Mouse (Mus musculus): Measurements from ENCODE around the gene Flt1.

Flt1 gene

GRCm38 (mm10) chr5:147668637-147669344 lies 57.0 kb downstream of the Flt1 start:
- in situ Hi-C loops (cut with MboI, MseI) = loop anchor here (10.0 kb wide), 1 partner anchor 1036 kb away; no protein-coding TSS in a partner anchor

- in situ Hi-C loops (cut with MboI, MseI) = loop anchor here (10.0 kb wide), 1 partner anchor 1039 kb away; no protein-coding TSS in a partner anchor
Observed at GRCm38 (mm10) chr5:147665946-147666345, 59.9 kb downstream of the Flt1 start.

DNA sequence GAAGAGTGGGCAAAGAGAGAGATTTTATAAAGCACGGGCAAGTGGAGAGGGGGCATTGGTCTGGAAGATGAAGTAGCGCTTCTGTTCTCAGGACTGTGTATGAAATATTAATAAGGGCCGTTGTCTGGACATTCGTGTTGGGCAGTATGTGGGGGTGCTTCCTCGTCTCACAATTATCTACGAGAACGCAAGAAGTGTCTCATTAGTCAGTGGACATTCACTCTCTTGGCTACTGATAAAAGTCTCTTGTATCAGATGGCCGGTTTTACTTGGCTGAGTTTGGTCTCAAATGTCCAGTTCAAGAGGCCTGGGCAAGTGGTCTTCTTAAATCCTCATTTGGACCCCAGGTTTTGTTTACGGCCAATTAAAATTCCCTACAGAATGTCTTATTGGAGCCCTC lies 60.4 kb downstream of the Flt1 start:
- in situ Hi-C loops (cut with MboI, MseI) = loop anchor here (10.0 kb wide), 1 partner anchor 1039 kb away; no protein-coding TSS in a partner anchor

DNA sequence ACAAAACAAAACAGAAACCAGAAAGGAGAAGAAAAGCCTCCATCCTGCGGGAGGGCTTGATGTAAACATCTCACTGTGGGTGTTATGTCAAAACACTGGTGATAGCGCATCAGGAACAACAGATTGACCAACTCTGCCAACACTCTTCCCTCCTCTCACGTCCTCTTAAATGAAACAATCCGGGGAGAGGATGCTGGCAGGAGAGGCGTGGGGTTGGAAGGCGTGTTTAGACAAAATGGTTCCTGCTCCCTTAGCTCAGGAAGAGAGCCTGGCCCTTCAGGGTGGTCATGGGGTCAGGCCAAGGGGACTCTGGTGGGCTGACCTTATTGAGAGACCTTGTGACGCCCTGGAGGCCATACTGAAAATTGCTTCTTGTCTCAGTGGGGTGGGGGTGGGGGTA lies 65.9 kb downstream of the Flt1 start:
- in situ Hi-C loops (cut with MboI, MseI) = loop anchor here (10.0 kb wide), 1 partner anchor 1045 kb away; no protein-coding TSS in a partner anchor

GRCm38 (mm10) chr5:147657882-147658855 lies 67.6 kb downstream of the Flt1 start:
- in situ Hi-C loops (cut with MboI, MseI) = no loop called here

DNA sequence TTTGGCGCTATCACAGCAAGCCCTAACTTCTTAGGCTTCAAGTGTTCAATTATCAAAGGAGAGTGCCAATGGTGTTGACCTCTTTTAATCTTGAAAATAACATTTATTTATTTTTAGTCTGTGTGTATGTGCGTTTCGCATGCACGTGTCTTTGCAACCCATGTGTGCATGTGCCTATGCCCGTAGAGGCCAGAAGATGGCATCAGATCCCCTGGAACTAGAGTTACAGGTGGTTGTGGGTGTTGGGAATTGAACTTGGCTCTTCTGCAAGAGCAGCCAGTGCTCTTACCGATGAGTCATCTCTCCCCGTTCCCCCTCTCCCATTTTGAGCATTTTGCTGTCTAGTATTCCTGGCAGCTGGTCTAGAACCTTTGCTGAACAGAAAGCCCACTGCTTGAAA lies 70.0 kb downstream of the Flt1 start:
- in situ Hi-C loops (cut with MboI, MseI) = no loop called here

DNA sequence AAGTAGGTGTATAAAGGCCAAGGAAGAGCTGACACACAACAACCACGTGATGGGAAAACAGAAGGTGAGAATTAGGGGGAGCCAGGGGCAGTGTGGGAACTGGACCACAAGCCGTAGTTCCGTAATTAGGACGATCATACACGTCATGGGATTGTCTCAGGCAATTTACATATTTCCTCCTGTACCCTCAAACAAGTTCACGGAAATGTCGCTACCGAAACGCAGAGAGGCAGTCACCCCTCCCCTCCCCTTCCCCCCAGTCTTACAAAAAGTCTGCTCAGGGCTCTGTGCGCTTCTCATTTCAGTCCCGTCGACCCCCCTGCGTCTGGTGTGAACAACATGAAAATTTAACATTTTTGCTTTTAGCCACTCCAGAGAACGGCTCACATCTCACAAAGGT lies 74.6 kb downstream of the Flt1 start:
- in situ Hi-C loops (cut with MboI, MseI) = no loop called here

DNA sequence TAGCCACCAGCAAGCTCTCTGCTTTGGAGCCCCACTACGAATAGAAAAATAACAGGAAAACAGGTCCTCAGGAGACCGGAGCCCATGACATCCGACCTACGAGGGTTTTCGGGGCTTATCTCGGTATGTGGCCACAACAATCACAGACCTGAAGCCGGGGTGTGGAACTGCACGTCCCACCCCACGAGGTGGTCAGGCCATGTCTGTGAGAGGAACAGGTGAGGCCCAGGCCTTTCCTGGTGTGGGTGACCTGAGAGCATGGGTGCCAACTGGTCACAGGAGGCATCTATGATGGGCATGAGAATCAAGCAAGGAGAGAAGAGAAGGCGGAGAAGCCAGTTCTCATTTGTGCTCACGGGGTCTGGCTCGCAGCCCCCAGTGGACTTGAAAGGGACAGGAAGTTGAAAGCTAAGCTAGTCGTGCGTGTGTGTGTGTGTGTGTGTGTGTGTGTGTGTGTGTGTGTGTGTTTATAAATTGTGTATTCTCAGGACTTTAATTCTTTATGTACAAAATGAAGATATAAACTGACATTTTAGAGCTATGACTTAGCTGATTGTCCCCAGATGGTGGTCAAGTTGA lies 79.4 kb downstream of the Flt1 start:
- in situ Hi-C loops (cut with MboI, MseI) = no loop called here

DNA sequence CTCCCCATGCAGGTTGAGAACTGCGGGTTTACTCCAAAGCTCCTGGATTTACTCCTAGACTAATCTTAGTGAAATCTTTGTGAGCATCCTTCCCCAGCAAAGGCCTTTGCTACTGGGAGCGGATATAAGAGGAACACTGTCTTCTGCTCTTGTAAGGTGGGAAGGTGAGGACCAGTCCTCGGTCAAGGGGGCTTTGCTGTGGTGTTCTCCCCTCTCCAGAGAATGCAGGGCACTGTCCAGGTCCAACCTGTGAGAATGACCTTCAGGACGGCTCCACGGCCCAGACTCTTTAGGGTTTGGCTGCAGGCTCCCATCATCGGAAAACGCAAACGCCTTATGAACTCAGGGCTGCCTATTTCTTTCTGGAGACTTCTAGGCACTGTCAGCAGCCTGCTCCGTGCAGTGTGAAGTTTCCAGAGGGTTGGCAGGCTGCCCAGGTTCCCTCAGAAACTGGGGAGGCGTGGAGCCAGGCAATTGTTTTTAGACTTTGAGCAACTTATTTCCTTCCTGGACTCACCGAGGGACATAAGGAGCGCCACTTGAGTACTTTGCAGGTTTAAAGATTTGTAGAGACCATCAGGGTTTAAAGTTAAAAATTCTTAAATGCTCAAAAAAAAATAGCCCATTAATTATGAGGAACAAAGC lies 80.7 kb downstream of the Flt1 start:
- in situ Hi-C loops (cut with MboI, MseI) = no loop called here

DNA sequence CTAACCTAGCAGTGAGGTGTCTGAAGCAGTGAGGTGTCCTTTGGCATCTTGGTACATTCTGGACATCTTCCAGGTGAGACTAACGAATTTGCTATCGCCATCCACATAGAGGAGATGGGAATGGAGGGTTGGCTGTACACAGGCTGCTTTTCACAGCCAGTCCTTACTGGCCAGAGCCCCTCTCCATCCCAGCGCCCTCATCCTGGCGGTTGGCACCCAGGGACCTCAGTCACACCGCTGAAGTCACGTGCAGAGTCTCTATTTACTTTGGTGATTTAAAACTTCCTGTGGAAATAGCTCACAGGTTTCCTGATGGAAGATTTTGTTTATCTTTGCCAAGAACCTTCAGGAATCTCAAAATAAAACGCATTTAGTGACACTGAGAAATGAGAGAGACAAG lies 84.4 kb downstream of the Flt1 start:
- in situ Hi-C loops (cut with MboI, MseI) = no loop called here

DNA sequence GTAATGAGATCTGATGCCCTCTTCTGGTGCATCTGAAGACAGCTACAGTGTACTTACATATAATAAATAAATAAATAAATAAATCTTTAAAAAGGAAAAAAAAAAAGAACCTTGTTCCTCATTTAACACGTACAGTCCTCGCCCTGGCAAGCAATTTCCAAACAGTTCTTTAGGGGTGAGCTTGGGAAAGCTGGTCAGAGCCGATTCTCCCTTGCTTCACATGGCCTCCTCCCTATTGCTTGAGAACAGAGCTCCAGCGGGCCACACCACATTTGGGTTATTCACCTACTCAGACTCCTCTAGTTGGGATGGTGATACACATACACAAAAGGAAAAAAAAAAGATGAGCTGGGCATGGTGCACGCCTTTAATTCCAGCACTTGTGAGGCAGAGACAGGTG lies 85.9 kb downstream of the Flt1 start:
- in situ Hi-C loops (cut with MboI, MseI) = no loop called here

GRCm38 (mm10) chr5:147636676-147637075 lies 89.1 kb downstream of the Flt1 start:
- in situ Hi-C loops (cut with MboI, MseI) = no loop called here

DNA sequence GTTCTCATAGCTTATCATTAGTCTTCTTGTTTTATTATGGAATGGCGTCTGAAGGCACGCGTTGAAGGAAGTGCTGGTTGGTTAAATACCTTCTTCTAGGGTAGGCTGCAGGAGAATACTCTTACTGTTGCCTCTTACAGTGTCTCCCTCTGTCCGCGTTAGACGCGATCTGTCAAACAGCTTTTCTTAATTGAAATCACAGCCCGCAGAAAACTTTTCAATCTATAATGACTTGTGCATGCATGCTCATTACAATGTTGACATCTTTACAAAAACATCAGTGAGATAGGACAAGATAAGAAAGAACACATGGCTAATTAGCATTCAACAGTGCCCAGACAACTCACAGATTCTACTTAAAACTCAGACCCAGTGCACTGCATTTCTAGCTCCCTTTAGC lies 89.9 kb downstream of the Flt1 start:
- in situ Hi-C loops (cut with MboI, MseI) = no loop called here

GRCm38 (mm10) chr5:147634016-147634415 lies 91.8 kb downstream of the Flt1 start:
- in situ Hi-C loops (cut with MboI, MseI) = no loop called here

DNA sequence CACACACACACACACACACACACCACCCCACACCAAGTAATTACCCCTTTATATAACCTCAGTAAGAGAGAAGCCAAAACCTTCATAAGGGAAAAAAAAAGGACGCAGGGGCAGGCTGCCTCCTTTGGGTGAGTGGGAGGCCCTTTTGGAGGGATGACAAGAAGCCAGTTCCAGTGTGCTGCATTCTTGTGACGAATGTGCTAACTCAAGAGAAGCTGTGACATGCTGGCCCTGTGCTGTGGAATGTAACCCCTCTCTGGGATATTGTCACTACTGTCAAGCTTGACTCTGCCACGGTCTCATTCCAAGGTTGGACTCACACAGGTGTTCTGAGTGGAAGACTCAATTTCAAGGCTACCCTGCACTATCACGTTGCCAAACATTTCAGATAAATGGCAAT lies 93.1 kb downstream of the Flt1 start:
- in situ Hi-C loops (cut with MboI, MseI) = no loop called here

DNA sequence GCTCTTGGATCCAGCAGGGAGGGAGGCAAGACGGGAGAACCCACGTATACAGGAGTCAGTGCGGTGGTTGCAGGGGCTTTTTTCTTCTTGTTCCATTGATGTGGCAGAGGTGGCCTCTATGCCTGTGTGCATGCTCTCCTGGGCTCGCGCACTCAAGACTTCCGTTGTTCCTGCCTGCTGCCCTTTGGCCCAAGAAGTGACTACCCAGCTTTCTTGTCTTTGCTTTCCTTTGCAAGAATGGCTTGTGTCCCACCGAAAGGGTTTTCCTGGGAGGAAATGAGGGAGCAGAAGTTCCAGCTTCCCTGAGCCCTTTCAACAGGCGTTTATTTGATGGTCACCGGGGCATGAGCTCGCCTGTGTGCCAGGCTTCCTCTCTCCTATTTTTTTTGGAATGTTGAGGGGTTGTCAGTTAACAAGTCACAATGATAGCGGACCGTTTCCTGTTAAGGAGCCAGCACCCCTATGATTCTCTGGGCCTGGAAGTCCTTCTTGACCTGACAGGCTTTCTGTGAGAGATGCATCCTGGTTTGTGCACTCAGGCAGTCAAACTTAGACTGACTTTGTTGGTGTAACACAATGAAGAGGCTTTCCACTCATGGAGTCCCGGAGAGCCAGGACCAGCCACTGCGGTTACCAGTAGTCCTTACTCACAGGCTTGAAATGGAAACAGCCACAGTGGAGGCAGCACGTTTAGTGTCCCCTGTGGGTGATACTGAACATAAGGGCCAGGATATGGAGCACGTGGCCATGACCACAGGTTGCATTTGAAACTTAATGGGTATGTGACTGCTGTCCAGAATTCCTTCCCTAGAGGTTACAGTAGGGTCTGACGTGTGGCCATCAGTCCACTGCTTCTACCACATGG lies 95.2 kb downstream of the Flt1 start:
- in situ Hi-C loops (cut with MboI, MseI) = no loop called here

GRCm38 (mm10) chr5:147626944-147627343 lies 98.9 kb downstream of the Flt1 start:
- in situ Hi-C loops (cut with MboI, MseI) = no loop called here

GRCm38 (mm10) chr5:147623747-147624146 lies 102.1 kb downstream of the Flt1 start:
- in situ Hi-C loops (cut with MboI, MseI) = no loop called here

- in situ Hi-C loops (cut with MboI, MseI) = no loop called here
Observed at GRCm38 (mm10) chr5:147620178-147620577, 105.6 kb downstream of the Flt1 start.

DNA sequence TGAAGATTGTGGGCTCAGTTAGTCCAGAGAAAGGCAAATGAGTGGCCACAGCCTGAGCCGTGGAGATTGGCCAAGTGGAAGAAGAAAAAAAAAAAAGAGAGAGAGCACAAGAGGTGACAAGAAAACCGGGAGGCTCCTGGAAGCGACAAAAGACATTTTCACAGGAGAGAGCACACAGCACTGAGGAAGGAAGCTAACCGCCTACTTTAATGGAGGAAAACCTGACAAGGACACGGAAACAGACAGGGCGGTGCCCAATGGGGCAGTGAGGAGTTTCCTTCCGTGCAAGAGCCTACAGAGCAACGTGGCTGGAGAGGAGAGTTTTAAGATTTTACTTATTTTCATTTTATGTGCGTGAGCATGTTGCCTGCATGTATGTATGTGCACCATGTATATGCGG lies 107.6 kb downstream of the Flt1 start:
- in situ Hi-C loops (cut with MboI, MseI) = no loop called here

DNA sequence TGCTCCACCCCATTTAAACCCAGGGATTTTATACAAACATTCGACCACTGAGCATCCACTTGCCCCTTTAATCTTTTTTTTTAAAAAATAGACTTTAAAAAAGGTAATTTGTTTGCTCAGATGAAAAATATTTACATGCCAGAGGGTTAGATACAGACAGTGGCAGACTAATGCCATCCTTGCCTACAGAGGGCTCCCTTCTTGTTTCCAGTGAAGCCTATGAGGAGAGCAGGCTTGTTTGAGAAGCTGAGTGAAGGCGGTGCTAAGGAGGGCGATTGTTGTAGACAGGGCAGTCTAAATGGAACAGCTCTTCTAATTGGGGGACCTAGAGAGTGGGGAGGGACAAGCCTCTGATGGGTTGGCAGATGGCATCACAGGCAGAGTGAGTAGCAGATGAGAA lies 109.4 kb downstream of the Flt1 start:
- in situ Hi-C loops (cut with MboI, MseI) = no loop called here
